In the genomic region with DNA sequence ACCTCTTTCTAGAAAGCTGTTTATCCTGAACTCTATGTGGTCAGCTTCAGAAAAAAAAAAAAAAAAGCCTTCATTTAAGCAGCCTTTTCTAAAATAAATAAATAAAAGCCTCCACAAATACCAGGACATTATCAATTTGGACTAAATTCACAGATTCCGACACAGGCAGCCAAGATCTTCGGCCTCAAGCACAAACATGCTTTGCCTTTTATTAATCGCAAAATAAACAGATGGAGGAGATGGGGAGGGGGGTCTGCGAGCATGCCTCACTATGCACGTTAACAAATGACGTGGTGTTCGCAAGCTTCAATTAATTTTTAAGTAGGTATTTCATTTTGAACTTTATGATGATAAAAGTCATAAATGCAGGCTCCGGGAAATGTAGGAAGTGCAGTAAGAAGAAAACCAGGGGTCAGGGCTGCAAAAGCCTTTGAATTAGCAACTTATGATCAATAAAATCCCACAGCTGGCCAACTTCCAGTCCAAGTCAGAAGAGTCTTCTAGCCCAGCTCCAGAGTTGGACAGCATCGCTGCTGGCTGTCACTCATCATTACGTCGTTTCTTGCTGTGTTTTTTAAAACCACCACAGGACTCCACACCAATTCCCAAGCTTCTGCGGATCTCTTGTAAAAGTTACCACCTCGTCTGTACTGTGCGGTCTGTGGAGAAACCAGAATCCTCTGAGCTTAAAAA, we compare ENCODE assay signal across 11 mouse cellular contexts. TPM values are rescaled to one million over a fixed set of nuclear protein-coding genes. Genes with fewer than 3 reads are reported as not detected.
DNase-seq lines count a peak whose midpoint lies in the region; ATAC-seq and TF ChIP-seq lines count a peak whose summit lies in the region.
"Had no signal": no experiment of that assay in that cellular context is flagged by ENCODE, and none has a peak within 500 bp of the region (broad histone marks: within the 10 kb centered on the region; RNA-seq: fewer than 3 reads in every experiment).

No protein-coding gene starts in this region.

- no peak overlapping the region for H3K9ac ChIP-seq in heart, embryonic 12.5 days
- H3K9ac ChIP-seq in neural tube, embryonic 13.5 days: no peak overlapping the region
- H3K9ac ChIP-seq in neural tube, embryonic 15.5 days (replicated peaks): no peak overlapping the region
- no peak overlapping the region for H3K9ac ChIP-seq in hindbrain, postnatal 0 days (replicated peaks; ENCODE audit: low read length)

- 51% methylated on average over 14 of the region's 14 CpGs for WGBS in heart, embryonic 12.5 days
- WGBS in neural tube, embryonic 13.5 days: 40% methylated on average over 14 of the region's 14 CpGs
- WGBS in neural tube, embryonic 15.5 days: 33% methylated on average over 14 of the region's 14 CpGs
- 29% methylated on average over 14 of the region's 14 CpGs for WGBS in hindbrain, postnatal 0 days

- H3K9me3 ChIP-seq in heart, embryonic 12.5 days (replicated peaks): no peaks in the 10 kb centered on the region
- no peaks in the 10 kb centered on the region for H3K9me3 ChIP-seq in neural tube, embryonic 13.5 days
- H3K9me3 ChIP-seq in neural tube, embryonic 15.5 days (replicated peaks): no peaks in the 10 kb centered on the region
- no peaks in the 10 kb centered on the region for H3K9me3 ChIP-seq in hindbrain, postnatal 0 days (ENCODE audit: low read length)

- no peak for ATAC-seq in heart, embryonic 12.5 days (ENCODE audit: insufficient number of reproducible peaks, low FRiP score)
- no peak for ATAC-seq in neural tube, embryonic 13.5 days (ENCODE audit: low read depth)
- no peak for ATAC-seq in neural tube, embryonic 15.5 days (ENCODE audit: low FRiP score)
- ATAC-seq in hindbrain, postnatal 0 days: no peak

- no peak overlapping the region for H3K4me2 ChIP-seq in heart, embryonic 12.5 days
- no peak overlapping the region for H3K4me2 ChIP-seq in neural tube, embryonic 13.5 days
- H3K4me2 ChIP-seq in neural tube, embryonic 15.5 days: no peak overlapping the region
- H3K4me2 ChIP-seq in hindbrain, postnatal 0 days (ENCODE audit: low read depth, low read length): no peak overlapping the region

- peaks cover 65% of the 10 kb centered on the region for H3K4me1 ChIP-seq in heart, embryonic 12.5 days (replicated peaks)
- peaks cover 91% of the 10 kb centered on the region for H3K4me1 ChIP-seq in neural tube, embryonic 13.5 days (replicated peaks)
- peaks cover 46% of the 10 kb centered on the region for H3K4me1 ChIP-seq in neural tube, embryonic 15.5 days
- H3K4me1 ChIP-seq in hindbrain, postnatal 0 days (ENCODE audit: insufficient read depth, low read length): peaks cover 24% of the 10 kb centered on the region

- DNase-seq in heart, adult 8-10 months (ENCODE audit: low spot score): peak; percentile 15
- no peak for DNase-seq in hindbrain, postnatal 0 days (ENCODE audit: low spot score)
- DNase-seq in left cerebral cortex, adult 11 months (ENCODE audit: low spot score): no peak
- no peak for DNase-seq in thymus, postnatal 36 days
- no peak for DNase-seq in adrenal gland, postnatal 25 days
- DNase-seq: cerebellum, adult 8-10 months; right cerebral cortex, postnatal 25 days had no signal

- no peak for TF ChIP-seq CTCF in hindbrain, postnatal 0 days (IDR thresholded peaks at IDR 0.05; ENCODE audit: low read depth)

- H3K4me3 ChIP-seq in heart, embryonic 12.5 days: no peak overlapping the region
- no peak overlapping the region for H3K4me3 ChIP-seq in neural tube, embryonic 13.5 days
- no peak overlapping the region for H3K4me3 ChIP-seq in neural tube, embryonic 15.5 days (replicated peaks)
- H3K4me3 ChIP-seq in hindbrain, postnatal 0 days (ENCODE audit: low read length): no peak overlapping the region

- no peak overlapping the region for H3K27ac ChIP-seq in heart, embryonic 12.5 days (ENCODE audit: poor library complexity, severe bottlenecking)
- peak overlapping the region; percentile 54; the same call in 1 of the 2 replicates for H3K27ac ChIP-seq in neural tube, embryonic 13.5 days (replicated peaks)
- H3K27ac ChIP-seq in neural tube, embryonic 15.5 days (replicated peaks): no peak overlapping the region
- 0 out of 2 replicates have a peak overlapping the region, but pooled peaks have one; percentile 20 for H3K27ac ChIP-seq in hindbrain, postnatal 0 days

- H3K27me3 ChIP-seq in heart, embryonic 12.5 days (replicated peaks): no peaks in the 10 kb centered on the region
- no peaks in the 10 kb centered on the region for H3K27me3 ChIP-seq in neural tube, embryonic 13.5 days
- H3K27me3 ChIP-seq in neural tube, embryonic 15.5 days (replicated peaks): no peaks in the 10 kb centered on the region
- H3K27me3 ChIP-seq in hindbrain, postnatal 0 days (ENCODE audit: insufficient read depth, low read length): no peaks in the 10 kb centered on the region
- H3K27me3 ChIP-seq: CH12.LX had no signal

- H3K36me3 ChIP-seq in heart, embryonic 12.5 days: no peaks in the 10 kb centered on the region
- H3K36me3 ChIP-seq in neural tube, embryonic 13.5 days: no peaks in the 10 kb centered on the region
- no peaks in the 10 kb centered on the region for H3K36me3 ChIP-seq in neural tube, embryonic 15.5 days
- H3K36me3 ChIP-seq in hindbrain, postnatal 0 days (ENCODE audit: insufficient read depth, low read length): no peaks in the 10 kb centered on the region

RNA-seq across cellular contexts. Expression of gene Nxn, which starts 40.2 kb away (rescaled TPM):
- 10 to 100 TPM in 3 of 4 experiments, 1 to 10 TPM in 1; 9.8 to 13.0 (median 11.0) TPM for total RNA-seq in heart, adult 8-10 months (2022)
- polyA plus RNA-seq in heart, embryonic 12.5 days (2016; fragmentation: Nextera tagmentation; extraction: Ambion mirVana): 32.2 TPM in 2 replicates
- polyA plus RNA-seq in neural tube, embryonic 13.5 days (2015; fragmentation: Nextera tagmentation; extraction: Ambion mirVana): 36.4 and 38.7 TPM in 2 replicates
- polyA plus RNA-seq in neural tube, embryonic 15.5 days (2015; fragmentation: Nextera tagmentation; extraction: Ambion mirVana): 27.3 and 29.8 TPM in 2 replicates
- total RNA-seq in hindbrain, postnatal 0 days (2014; rRNA removed): 36.6 and 41.3 TPM in 2 replicates
- 21.2 and 22.3 TPM in 2 replicates for polyA plus RNA-seq in hindbrain, postnatal 0 days (2015; fragmentation: Nextera tagmentation; extraction: Ambion mirVana)
- total RNA-seq in adrenal gland, postnatal 25 days (2021): 23.8 and 29.5 TPM in 2 replicates

RNA-seq across cellular contexts. Expression of gene Timm22, which starts 48.0 kb away (rescaled TPM):
- total RNA-seq in heart, adult 8-10 months (2022): 10 to 100 TPM; 32.9 to 54.5 (median 39.9) TPM
- polyA plus RNA-seq in heart, embryonic 12.5 days (2016; fragmentation: Nextera tagmentation; extraction: Ambion mirVana): 94.5 and 102 TPM in 2 replicates
- polyA plus RNA-seq in neural tube, embryonic 13.5 days (2015; fragmentation: Nextera tagmentation; extraction: Ambion mirVana): 103 and 124 TPM in 2 replicates
- polyA plus RNA-seq in neural tube, embryonic 15.5 days (2015; fragmentation: Nextera tagmentation; extraction: Ambion mirVana): 107 and 108 TPM in 2 replicates
- 49.8 and 112 TPM in 2 replicates for total RNA-seq in hindbrain, postnatal 0 days (2014; rRNA removed)
- 104 and 106 TPM in 2 replicates for polyA plus RNA-seq in hindbrain, postnatal 0 days (2015; fragmentation: Nextera tagmentation; extraction: Ambion mirVana)
- total RNA-seq in adrenal gland, postnatal 25 days (2021): 38.9 and 47.4 TPM in 2 replicates

Comparison
In these comparisons a context has a peak if more than half of its experiments do, and no peak if none do; other contexts are left out.
1. H3K27ac ChIP-seq: peak in neural tube, embryonic 13.5 days (single experiment) and hindbrain, postnatal 0 days (single experiment); none in heart, embryonic 12.5 days (single experiment) and neural tube, embryonic 15.5 days (single experiment).